Mouse (Mus musculus) stomach, postnatal 0 days (tissue): ENCODE results near the gene Fars2. TPM values are rescaled to one million over a fixed set of nuclear protein-coding genes. Genes with fewer than 3 reads are reported as not detected.

Experiments used
- ATAC-seq: fragments of 200-750 bp; cut with Nextera tagmentation; 2 replicates; pipeline ENCODE4 v1.8.0; 2017; ENCODE audit not compliant: low FRiP score, low TSS enrichment
- DNase-seq: peaks from one replicate; pipeline ENCODE4 v3.0.0-alpha.2; 2016; ENCODE audit warnings: low spot score
- H3K27ac ChIP-seq: fragments of 300-500 bp; sonication (generic); replicated peaks from 2 replicates; pipeline ENCODE4 v1.5.1; 2014; ENCODE audit warnings: mild to moderate bottlenecking, control low read depth
- H3K27me3 ChIP-seq: fragments of 300-500 bp; sonication (generic); 2 replicates; pipeline ENCODE4 v1.6.1; 2014; ENCODE audit warnings: low read length; ENCODE audit not compliant: control insufficient read depth, insufficient read depth
- H3K36me3 ChIP-seq: fragments of 300-500 bp; sonication (generic); 2 replicates; pipeline ENCODE4 v1.6.1; 2014; ENCODE audit warnings: low read length, mixed read lengths; ENCODE audit not compliant: control insufficient read depth, insufficient read depth
- H3K4me1 ChIP-seq: fragments of 300-500 bp; sonication (generic); replicated peaks from 2 replicates; pipeline ENCODE4 v1.6.1; 2014; ENCODE audit warnings: antibody characterized with exemption; ENCODE audit not compliant: control insufficient read depth, insufficient read depth
- H3K4me2 ChIP-seq: fragments of 300-500 bp; sonication (generic); replicated peaks from 2 replicates; pipeline ENCODE4 v1.6.1; 2014; ENCODE audit warnings: low read depth, mild to moderate bottlenecking, control low read depth, moderate library complexity
- H3K4me3 ChIP-seq: fragments of 300-500 bp; sonication (generic); 2 replicates; pipeline ENCODE4 v1.5.1; 2014; ENCODE audit warnings: low read depth, low read length, control low read depth
- H3K9ac ChIP-seq: fragments of 300-500 bp; sonication (generic); 2 replicates; pipeline ENCODE4 v1.6.1; 2014; ENCODE audit warnings: mild to moderate bottlenecking, low read length, control low read depth, mixed read lengths
- H3K9me3 ChIP-seq: fragments of 300-500 bp; sonication (generic); 2 replicates; pipeline ENCODE4 v1.6.1; 2016; ENCODE audit warnings: low read length; ENCODE audit not compliant: control insufficient read depth
- CTCF ChIP-seq: IDR thresholded peaks from 2 replicates; pipeline ENCODE4 v1.5.1; 2016; ENCODE audit warnings: antibody characterized with exemption, low read depth, mild to moderate bottlenecking, moderate library complexity
- EP300 ChIP-seq: optimal IDR thresholded peaks from 2 replicates; pipeline ENCODE3; 2016; ENCODE audit warnings: antibody characterized with exemption
- WGBS: fragments of 180-500 bp; shearing (Covaris S2); extraction: QIAGEN DNeasy Blood & Tissue Kit; methylation state at CpG from one replicate; pipeline ENCODE4 v1.1.7; 2014; 5-methylcytosine and 5-hydroxymethylcytosine counted together
- polyA plus RNA-seq: library from polyadenylated mRNA; unstranded; fragments of >200 nt; fragmentation: Nextera tagmentation; extraction: Ambion mirVana; gene quantifications from 2 replicates; pipeline ENCODE4 v1.2.1, GENCODE M21; 2015

Fars2 gene
- polyA plus RNA-seq, 1 experiment from 2014 or later = 31.7 TPM

GRCm38 (mm10) chr13:36369400-36369799, 252.2 kb downstream of the Fars2 start:
- 71% methylated on average over 11 of the region's 11 CpGs for WGBS

GRCm38 (mm10) chr13:36383236-36383635, 266.0 kb downstream of the Fars2 start:
- WGBS = 84% methylated on average over 2 of the region's 2 CpGs

More at GRCm38 (mm10) chr13:36369400-36369799, 252.2 kb downstream of the Fars2 start:
- Histone ChIP-seq H3K4me1 (no peaks in the 10 kb centered on the region), H3K9ac (no peak overlapping the region), H3K4me3 (no peak overlapping the region), H3K27ac (no peak overlapping the region), H3K36me3 (no peaks in the 10 kb centered on the region), H3K9me3 (no peaks in the 10 kb centered on the region), H3K4me2 (no peak overlapping the region), H3K27me3 (no peaks in the 10 kb centered on the region)
- no peak for TF ChIP-seq CTCF
- DNase-seq (no peak), ATAC-seq (no peak)

GRCm38 (mm10) chr13:36386074-36386473, 268.9 kb downstream of the Fars2 start:
- H3K36me3 ChIP-seq = no peaks in the 10 kb centered on the region
- no peak overlapping the region for H3K27ac ChIP-seq
- H3K9ac ChIP-seq = no peak overlapping the region
- 77% methylated on average over 5 of the region's 5 CpGs for WGBS
- DNase-seq = no peak
- H3K4me2 ChIP-seq = no peak overlapping the region
- H3K9me3 ChIP-seq = no peaks in the 10 kb centered on the region
- ATAC-seq = no peak
- no peaks in the 10 kb centered on the region for H3K27me3 ChIP-seq
- TF ChIP-seq EP300 = no peak
- no peak for TF ChIP-seq CTCF
- H3K4me3 ChIP-seq = no peak overlapping the region
- H3K4me1 ChIP-seq = no peaks in the 10 kb centered on the region

More at GRCm38 (mm10) chr13:36383236-36383635, 266.0 kb downstream of the Fars2 start:
- DNase-seq = no peak
- no peak for TF ChIP-seq EP300
- TF ChIP-seq CTCF = no peak
- Histone ChIP-seq H3K4me3 (no peak overlapping the region), H3K4me2 (no peak overlapping the region), H3K27me3 (no peaks in the 10 kb centered on the region), H3K9me3 (no peaks in the 10 kb centered on the region), H3K9ac (no peak overlapping the region), H3K4me1 (no peaks in the 10 kb centered on the region), H3K27ac (no peak overlapping the region), H3K36me3 (no peaks in the 10 kb centered on the region)
- no peak for ATAC-seq

GRCm38 (mm10) chr13:36391936-36392335, 274.7 kb downstream of the Fars2 start:
- no peaks in the 10 kb centered on the region for H3K36me3 ChIP-seq
- no peak for ATAC-seq
- no peak overlapping the region for H3K27ac ChIP-seq
- H3K4me3 ChIP-seq = no peak overlapping the region
- DNase-seq = no peak
- 87% methylated on average over 7 of the region's 7 CpGs for WGBS
- no peaks in the 10 kb centered on the region for H3K4me1 ChIP-seq
- H3K4me2 ChIP-seq = no peak overlapping the region
- no peaks in the 10 kb centered on the region for H3K27me3 ChIP-seq
- TF ChIP-seq EP300 (no peak), CTCF (no peak)
- no peak overlapping the region for H3K9ac ChIP-seq
- no peaks in the 10 kb centered on the region for H3K9me3 ChIP-seq

- no peak overlapping the region for H3K4me3 ChIP-seq
- DNase-seq (no peak), ATAC-seq (no peak)
These were observed 275.5 kb downstream of the Fars2 start for GRCm38 (mm10) chr13:36392666-36393065.

GRCm38 (mm10) chr13:36401011-36401410, 283.8 kb downstream of the Fars2 start:
- 64% methylated on average over 2 of the region's 2 CpGs for WGBS
- Histone ChIP-seq H3K27ac (no peak overlapping the region), H3K4me3 (no peak overlapping the region), H3K4me2 (no peak overlapping the region), H3K36me3 (no peaks in the 10 kb centered on the region), H3K9ac (no peak overlapping the region), H3K27me3 (no peaks in the 10 kb centered on the region), H3K4me1 (no peaks in the 10 kb centered on the region), H3K9me3 (no peaks in the 10 kb centered on the region)
- no peak for DNase-seq
- TF ChIP-seq EP300 = no peak
- TF ChIP-seq CTCF = no peak
- no peak for ATAC-seq

More at GRCm38 (mm10) chr13:36392666-36393065, 275.5 kb downstream of the Fars2 start:
- H3K9me3 ChIP-seq = no peaks in the 10 kb centered on the region
- WGBS = 89% methylated on average over 4 of the region's 4 CpGs
- no peaks in the 10 kb centered on the region for H3K4me1 ChIP-seq
- TF ChIP-seq EP300 = no peak
- no peak for TF ChIP-seq CTCF
- no peak overlapping the region for H3K27ac ChIP-seq
- no peak overlapping the region for H3K4me2 ChIP-seq
- H3K27me3 ChIP-seq = no peaks in the 10 kb centered on the region
- H3K36me3 ChIP-seq = no peaks in the 10 kb centered on the region
- no peak overlapping the region for H3K9ac ChIP-seq
